Mouse (Mus musculus) kidney, postnatal 0 days (tissue): ENCODE data around the gene Ovca2. TPM values are rescaled to one million over a fixed set of nuclear protein-coding genes. Genes with fewer than 3 reads are reported as not detected.

ENCODE experiments used
- ATAC-seq: fragments of 200-750 bp; cut with Nextera tagmentation; replicated peaks from 2 replicates; pipeline ENCODE4 v1.8.0; 2017; ENCODE audit warnings: low read depth, moderate number of reproducible peaks, moderate TSS enrichment, moderate library complexity; ENCODE audit not compliant: low FRiP score
- DNase-seq: peaks from one replicate; pipeline ENCODE4 v3.0.0-alpha.2; 2016; ENCODE audit warnings: low spot score
- H3K27ac ChIP-seq: fragments of 300-500 bp; sonication (generic); 2 replicates; pipeline ENCODE4 v1.5.1; 2014; ENCODE audit warnings: mild to moderate bottlenecking
- H3K27me3 ChIP-seq: fragments of 300-500 bp; sonication (generic); 2 replicates; pipeline ENCODE4 v1.6.1; 2014; ENCODE audit warnings: low read length, mixed read lengths; ENCODE audit not compliant: insufficient read depth
- H3K36me3 ChIP-seq: fragments of 300-500 bp; sonication (generic); 2 replicates; pipeline ENCODE4 v1.6.1; 2014; ENCODE audit warnings: low read length, mixed read lengths; ENCODE audit not compliant: insufficient read depth
- H3K4me1 ChIP-seq: fragments of 300-500 bp; sonication (generic); replicated peaks from 2 replicates; pipeline ENCODE4 v1.6.1; 2014; ENCODE audit warnings: antibody characterized with exemption, low read length, mixed read lengths; ENCODE audit not compliant: insufficient read depth
- H3K4me2 ChIP-seq: fragments of 300-500 bp; sonication (generic); 2 replicates; pipeline ENCODE4 v1.6.1; 2014; ENCODE audit warnings: mild to moderate bottlenecking, low read length, moderate library complexity, mixed read lengths
- H3K4me3 ChIP-seq: fragments of 300-500 bp; sonication (generic); replicated peaks from 2 replicates; pipeline ENCODE4 v1.5.1; 2014; ENCODE audit warnings: low read depth, low read length
- H3K9ac ChIP-seq: fragments of 300-500 bp; sonication (generic); 2 replicates; pipeline ENCODE4 v1.6.1; 2014; ENCODE audit warnings: low read depth, low read length
- H3K9me3 ChIP-seq: fragments of 300-500 bp; sonication (generic); replicated peaks from 2 replicates; pipeline ENCODE4 v1.6.1; 2016; ENCODE audit warnings: low read length, inconsistent platforms, mixed read lengths
- CTCF ChIP-seq: IDR thresholded peaks from 2 replicates; pipeline ENCODE4 v1.5.1; 2016; ENCODE audit warnings: antibody characterized with exemption, low read depth, mild to moderate bottlenecking, moderate library complexity
- WGBS: fragments of 180-500 bp; shearing (Covaris S2); extraction: QIAGEN DNeasy Blood & Tissue Kit; methylation state at CpG from one replicate; pipeline ENCODE4 v1.1.7; 2014; 5-methylcytosine and 5-hydroxymethylcytosine counted together
- polyA plus RNA-seq: library from polyadenylated mRNA; unstranded; fragments of >200 nt; fragmentation: Nextera tagmentation; extraction: Ambion mirVana; gene quantifications from 2 replicates; pipeline ENCODE4 v1.2.1, GENCODE M21; 2015

Gene Ovca2
- polyA plus RNA-seq, 1 experiment from 2014 or later, result 26.6 TPM

- peak overlapping the region; percentile 64 for H3K4me2 ChIP-seq
- no peak for DNase-seq
- peak overlapping the region; percentile 20; the same call in 1 of the 2 replicates for H3K4me3 ChIP-seq
- ATAC-seq, result peak; percentile 18
- H3K27ac ChIP-seq, result peak overlapping the region; percentile 87
- H3K9me3 ChIP-seq, result no peaks in the 10 kb centered on the region
- H3K27me3 ChIP-seq, result no peaks in the 10 kb centered on the region
- WGBS, result 27% methylated on average over 13 of the region's 13 CpGs
- peak overlapping the region; percentile 66 for H3K9ac ChIP-seq
- H3K36me3 ChIP-seq, result no peaks in the 10 kb centered on the region
- no peak for TF ChIP-seq CTCF
- peaks cover 15% of the 10 kb centered on the region; the same call in 1 of the 2 replicates for H3K4me1 ChIP-seq
These were observed 35.7 kb upstream of the Ovca2 start for GRCm38 (mm10) chr11:75214081-75214950.

- Histone ChIP-seq H3K27ac (peak overlapping the region; percentile 87), H3K36me3 (no peaks in the 10 kb centered on the region), H3K27me3 (no peaks in the 10 kb centered on the region), H3K4me3 (peak overlapping the region; percentile 20; the same call in 1 of the 2 replicates), H3K9ac (peak overlapping the region; percentile 66), H3K4me2 (peak overlapping the region; percentile 64), H3K4me1 (peaks cover 15% of the 10 kb centered on the region; the same call in 1 of the 2 replicates), H3K9me3 (no peaks in the 10 kb centered on the region)
- WGBS, result 10% methylated on average over 35 of the region's 35 CpGs
- no peak for TF ChIP-seq CTCF
- DNase-seq (peak; percentile 65), ATAC-seq (peak; percentile 61)
These were observed 34.9 kb upstream of the Ovca2 start for GRCm38 (mm10) chr11:75213372-75214080.

- 0 out of 2 replicates have a peak overlapping the region, but pooled peaks have one; percentile 54 for H3K27ac ChIP-seq
These were observed 34.2 kb upstream of the Ovca2 start for GRCm38 (mm10) chr11:75212876-75213275.

GRCm38 (mm10) chr11:75212031-75212667 is 33.5 kb upstream of the Ovca2 start:
- ATAC-seq (no peak), DNase-seq (no peak)
- H3K27ac ChIP-seq, result peak overlapping the region; percentile 72
- H3K4me3 ChIP-seq, result no peak overlapping the region
- no peaks in the 10 kb centered on the region for H3K27me3 ChIP-seq
- H3K4me1 ChIP-seq, result peaks cover 15% of the 10 kb centered on the region; the same call in 1 of the 2 replicates
- no peak overlapping the region for H3K4me2 ChIP-seq
- no peak overlapping the region for H3K9ac ChIP-seq
- H3K36me3 ChIP-seq, result no peaks in the 10 kb centered on the region
- TF ChIP-seq CTCF, result no peak
- WGBS, result 47% methylated on average over 8 of the region's 8 CpGs
- no peaks in the 10 kb centered on the region for H3K9me3 ChIP-seq

More at GRCm38 (mm10) chr11:75212876-75213275, 34.2 kb upstream of the Ovca2 start:
- ATAC-seq (0 out of 2 replicates have a peak, but pooled peaks have one; percentile 41), DNase-seq (no peak)
- no peak overlapping the region for H3K9ac ChIP-seq
- 60% methylated on average over 3 of the region's 3 CpGs for WGBS
- no peaks in the 10 kb centered on the region for H3K9me3 ChIP-seq
- no peaks in the 10 kb centered on the region for H3K36me3 ChIP-seq
- no peaks in the 10 kb centered on the region for H3K27me3 ChIP-seq
- H3K4me1 ChIP-seq, result peaks cover 15% of the 10 kb centered on the region; the same call in 1 of the 2 replicates
- H3K4me2 ChIP-seq, result no peak overlapping the region
- TF ChIP-seq CTCF, result no peak
- no peak overlapping the region for H3K4me3 ChIP-seq

- H3K27ac ChIP-seq, result no peak overlapping the region
- ATAC-seq (no peak), DNase-seq (no peak)
- no peak overlapping the region for H3K9ac ChIP-seq
- no peaks in the 10 kb centered on the region for H3K36me3 ChIP-seq
- WGBS, result 69% methylated on average over 6 of the region's 6 CpGs
- no peak overlapping the region for H3K4me3 ChIP-seq
- peaks cover 15% of the 10 kb centered on the region; the same call in 1 of the 2 replicates for H3K4me1 ChIP-seq
- TF ChIP-seq CTCF, result no peak
- no peak overlapping the region for H3K4me2 ChIP-seq
- H3K9me3 ChIP-seq, result no peaks in the 10 kb centered on the region
- H3K27me3 ChIP-seq, result no peaks in the 10 kb centered on the region
These were observed 32.1 kb upstream of the Ovca2 start for GRCm38 (mm10) chr11:75210755-75211154.

GRCm38 (mm10) chr11:75210093-75210492 is 31.5 kb upstream of the Ovca2 start:
- DNase-seq (no peak), ATAC-seq (no peak)
- Histone ChIP-seq H3K27ac (no peak overlapping the region), H3K4me1 (peaks cover 12% of the 10 kb centered on the region; the same call in 1 of the 2 replicates), H3K9me3 (no peaks in the 10 kb centered on the region), H3K27me3 (no peaks in the 10 kb centered on the region), H3K36me3 (no peaks in the 10 kb centered on the region), H3K9ac (no peak overlapping the region), H3K4me3 (no peak overlapping the region), H3K4me2 (no peak overlapping the region)
- no peak for TF ChIP-seq CTCF
- WGBS, result 89% methylated on average over 4 of the region's 4 CpGs
